Mouse (Mus musculus) stomach, postnatal 0 days (tissue): Measurements from ENCODE around the gene Uts2.
"Not testable (repeated sequence)": the region's sequence is repeated elsewhere in the genome, so short reads cannot be mapped to it uniquely, and the experiment has no call there.

Experiments
- CTCF ChIP-seq: IDR thresholded peaks from 2 replicates; pipeline ENCODE4 v1.5.1; 2016; ENCODE audit warnings: antibody characterized with exemption, low read depth, mild to moderate bottlenecking, moderate library complexity
- EP300 ChIP-seq: optimal IDR thresholded peaks from 2 replicates; pipeline ENCODE3; 2016; ENCODE audit warnings: antibody characterized with exemption

GRCm38 (mm10) chr4:151017356-151017755, 20.5 kb downstream of the Uts2 start:
- not testable (repeated sequence) for TF ChIP-seq CTCF, EP300
